Mouse (Mus musculus): ENCODE results near the gene Gpr119. TPM values are rescaled to one million over a fixed set of nuclear protein-coding genes. Genes with fewer than 3 reads are reported as not detected.

Gpr119 gene
- polyA plus RNA-seq (2017; shearing (Covaris generic)), result not detected

GRCm38 (mm10) chrX:48674171-48674570, at the start of gene Gpr119:
TSS of gene Gpr119 (minus strand) at chrX:48674478.

DNA sequence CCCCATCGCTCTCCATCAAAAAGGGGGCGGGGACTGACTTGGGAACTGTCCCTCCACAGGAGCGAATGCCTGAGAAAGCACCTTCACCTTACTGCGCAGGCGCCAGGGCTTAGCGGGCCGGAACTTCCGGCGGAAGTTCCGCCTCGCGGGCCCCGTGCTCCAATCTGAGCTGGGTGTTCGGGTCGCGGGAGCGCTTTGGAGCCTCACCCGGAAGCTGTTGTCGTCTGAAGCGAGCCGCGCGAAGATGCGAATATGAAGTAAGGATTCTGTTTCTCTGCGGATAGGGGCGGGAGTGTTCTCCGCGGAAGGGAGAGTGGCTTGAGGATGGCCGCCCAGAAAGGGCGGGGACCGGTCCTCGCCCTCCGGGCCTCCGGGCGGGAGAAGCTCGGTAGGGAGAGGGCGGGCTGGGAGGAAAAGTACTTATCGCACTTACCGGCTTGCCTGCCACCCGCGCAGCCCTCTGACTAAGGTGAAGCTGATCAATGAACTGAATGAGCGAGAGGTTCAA, 20.6 kb upstream of the Gpr119 start, which contains the start of gene Rbmx2:
Rbmx2 (plus strand) TSS at position 141 of the 508 bp plus-strand sequence.

GRCm38 (mm10) chrX:48623379-48624053, 50.8 kb downstream of the Gpr119 start, which contains the start of gene Slc25a14:
TSS of gene Slc25a14 (plus strand) at chrX:48623413.

Other genes starting within 250 kb of the Gpr119 start
- gene Elf4, start 211.3 kb downstream of the Gpr119 start, polyA plus RNA-seq (2017; shearing (Covaris generic)), result 80.5 TPM
- gene Aifm1, start 160.9 kb downstream of the Gpr119 start, polyA plus RNA-seq (2017; shearing (Covaris generic)), result 44.2 TPM
- 0.41 TPM for gene Rab33a, start 155.2 kb downstream of the Gpr119 start, polyA plus RNA-seq (2017; shearing (Covaris generic))
- 12.6 TPM for gene Zfp280c, start 80.0 kb downstream of the Gpr119 start, polyA plus RNA-seq (2017; shearing (Covaris generic))
- gene Slc25a14, start 51.1 kb downstream of the Gpr119 start, polyA plus RNA-seq (2017; shearing (Covaris generic)), result 9.8 TPM
- 18.0 TPM for gene Rbmx2, start 20.5 kb upstream of the Gpr119 start, polyA plus RNA-seq (2017; shearing (Covaris generic))
- not detected for gene Gm595, start 203.2 kb upstream of the Gpr119 start, polyA plus RNA-seq (2017; shearing (Covaris generic))

Measured in CD4-positive, CD25-positive, alpha-beta regulatory T cell (primary cell).